Mouse (Mus musculus) embryonic facial prominence, embryonic 15.5 days (tissue): ENCODE results near the gene Zscan26. TPM values are rescaled to one million over a fixed set of nuclear protein-coding genes. Genes with fewer than 3 reads are reported as not detected.
"Not testable (repeated sequence)": the region's sequence is repeated elsewhere in the genome, so short reads cannot be mapped to it uniquely, and the experiment has no call there.

ENCODE experiments used
- ATAC-seq: fragments of 200-750 bp; cut with Nextera tagmentation; 2 replicates; pipeline ENCODE4 v1.8.0; 2017; ENCODE audit warnings: low read depth, moderate TSS enrichment; ENCODE audit not compliant: insufficient number of reproducible peaks, low FRiP score, low TSS enrichment
- H3K27ac ChIP-seq: fragments of 300-500 bp; sonication (generic); replicated peaks from 2 replicates; pipeline ENCODE4 v1.5.1; 2015; ENCODE audit warnings: mild to moderate bottlenecking, inconsistent platforms
- H3K27me3 ChIP-seq: fragments of 300-500 bp; sonication (generic); 2 replicates; pipeline ENCODE4 v1.6.1; 2015; ENCODE audit warnings: inconsistent platforms
- H3K36me3 ChIP-seq: fragments of 300-500 bp; sonication (generic); 2 replicates; pipeline ENCODE4 v1.6.1; 2015; ENCODE audit warnings: mild to moderate bottlenecking, inconsistent platforms
- H3K4me1 ChIP-seq: fragments of 300-500 bp; sonication (generic); 2 replicates; pipeline ENCODE4 v1.6.1; 2015; ENCODE audit warnings: inconsistent platforms
- H3K4me2 ChIP-seq: fragments of 300-500 bp; sonication (generic); replicated peaks from 2 replicates; pipeline ENCODE4 v1.6.1; 2015; ENCODE audit warnings: mild to moderate bottlenecking, inconsistent platforms
- H3K4me3 ChIP-seq: fragments of 300-500 bp; sonication (generic); replicated peaks from 2 replicates; pipeline ENCODE4 v1.5.1; 2015; ENCODE audit warnings: mild to moderate bottlenecking, inconsistent platforms
- H3K9ac ChIP-seq: fragments of 300-500 bp; sonication (generic); 2 replicates; pipeline ENCODE4 v1.6.1; 2015; ENCODE audit warnings: inconsistent platforms
- H3K9me3 ChIP-seq: fragments of 300-500 bp; sonication (generic); replicated peaks from 2 replicates; pipeline ENCODE4 v1.6.1; 2016; ENCODE audit warnings: inconsistent platforms
- WGBS: fragments of 180-500 bp; shearing (Covaris S2); methylation state at CpG from one replicate; pipeline ENCODE4 v1.1.7; 2015; 5-methylcytosine and 5-hydroxymethylcytosine counted together
- polyA plus RNA-seq: library from polyadenylated mRNA; unstranded; fragments of >200 nt; fragmentation: Nextera tagmentation; extraction: Ambion mirVana; gene quantifications from 2 replicates; pipeline ENCODE4 v1.2.1, GENCODE M21; 2015

Gene Zscan26
- polyA plus RNA-seq, 1 experiment from 2014 or later: 33.6 TPM

- H3K9ac ChIP-seq: no peak overlapping the region
- H3K4me1 ChIP-seq: 0 out of 2 replicates have a peak, but pooled peaks cover 4% of the 10 kb centered on the region
- no peaks in the 10 kb centered on the region for H3K36me3 ChIP-seq
- no peak overlapping the region for H3K27ac ChIP-seq
- H3K9me3 ChIP-seq: no peaks in the 10 kb centered on the region
- H3K27me3 ChIP-seq: no peaks in the 10 kb centered on the region; the same call in 1 of the 2 replicates
- no peak overlapping the region for H3K4me3 ChIP-seq
- WGBS: 85% methylated on average over 10 of the region's 10 CpGs
- no peak overlapping the region for H3K4me2 ChIP-seq
- ATAC-seq: no peak
Measured at GRCm38 (mm10) chr13:21467336-21467735, 13.8 kb upstream of the Zscan26 start.

- H3K9me3 ChIP-seq, H3K4me2 ChIP-seq, H3K36me3 ChIP-seq, H3K9ac ChIP-seq, H3K27ac ChIP-seq, ATAC-seq, H3K4me1 ChIP-seq, H3K4me3 ChIP-seq, H3K27me3 ChIP-seq: not testable (repeated sequence)
- 43% methylated on average over 9 of the region's 9 CpGs for WGBS
Measured at GRCm38 (mm10) chr13:21462516-21462915, 9.0 kb upstream of the Zscan26 start.

- 5% methylated on average over 4 of the region's 4 CpGs for WGBS
- Histone ChIP-seq H3K9ac (no peak overlapping the region), H3K27ac (no peak overlapping the region)
Measured at GRCm38 (mm10) chr13:21456347-21456746, 2.8 kb upstream of the Zscan26 start.

GRCm38 (mm10) chr13:21454133-21454532 is 603 bp upstream of the Zscan26 start:
- no peak for ATAC-seq
- peak overlapping the region; percentile 58; the same call in 1 of the 2 replicates for H3K4me2 ChIP-seq
- WGBS: 91% methylated on average over 3 of the region's 3 CpGs
- H3K27ac ChIP-seq: no peak overlapping the region
- H3K4me1 ChIP-seq: peaks cover 12% of the 10 kb centered on the region; the same call in 1 of the 2 replicates
- H3K27me3 ChIP-seq: 0 out of 2 replicates have a peak, but pooled peaks cover 3% of the 10 kb centered on the region
- H3K4me3 ChIP-seq: no peak overlapping the region
- no peaks in the 10 kb centered on the region for H3K9me3 ChIP-seq
- H3K36me3 ChIP-seq: peaks cover 8% of the 10 kb centered on the region; the same call in 1 of the 2 replicates
- H3K9ac ChIP-seq: no peak overlapping the region

More at GRCm38 (mm10) chr13:21456347-21456746, 2.8 kb upstream of the Zscan26 start:
- Histone ChIP-seq H3K4me2 (no peak overlapping the region), H3K36me3 (0 out of 2 replicates have a peak, but pooled peaks cover 2% of the 10 kb centered on the region), H3K9me3 (no peaks in the 10 kb centered on the region), H3K4me3 (no peak overlapping the region), H3K27me3 (0 out of 2 replicates have a peak, but pooled peaks cover 3% of the 10 kb centered on the region), H3K4me1 (peaks cover 12% of the 10 kb centered on the region; the same call in 1 of the 2 replicates)
- ATAC-seq: no peak

- 0 out of 2 replicates have a peak, but pooled peaks cover 3% of the 10 kb centered on the region for H3K27me3 ChIP-seq
- H3K9ac ChIP-seq: peak overlapping the region; percentile 55
- no peaks in the 10 kb centered on the region for H3K9me3 ChIP-seq
- peaks cover 14% of the 10 kb centered on the region for H3K36me3 ChIP-seq
- peak overlapping the region; percentile 68 for H3K4me3 ChIP-seq
- peaks cover 12% of the 10 kb centered on the region; the same call in 1 of the 2 replicates for H3K4me1 ChIP-seq
- H3K27ac ChIP-seq: peak overlapping the region; percentile 83
- 2% methylated on average over 13 of the region's 13 CpGs for WGBS
- ATAC-seq: no peak
- H3K4me2 ChIP-seq: peak overlapping the region; percentile 58
Measured at GRCm38 (mm10) chr13:21453042-21453441, 488 bp downstream of the Zscan26 start.

- H3K4me2 ChIP-seq: no peak overlapping the region
- WGBS: 74% methylated on average over 16 of the region's 16 CpGs
- no peak overlapping the region for H3K9ac ChIP-seq
- peaks cover 12% of the 10 kb centered on the region; the same call in 1 of the 2 replicates for H3K4me1 ChIP-seq
- no peak overlapping the region for H3K4me3 ChIP-seq
- H3K9me3 ChIP-seq: no peaks in the 10 kb centered on the region
- H3K27me3 ChIP-seq: no peaks in the 10 kb centered on the region
- no peak for ATAC-seq
- no peak overlapping the region for H3K27ac ChIP-seq
- peaks cover 55% of the 10 kb centered on the region for H3K36me3 ChIP-seq
Measured at GRCm38 (mm10) chr13:21447856-21448614, 5.5 kb downstream of the Zscan26 start.

- H3K4me2 ChIP-seq: no peak overlapping the region
- H3K4me3 ChIP-seq: no peak overlapping the region
- 87% methylated on average over 9 of the region's 9 CpGs for WGBS
- H3K36me3 ChIP-seq: peaks cover 56% of the 10 kb centered on the region
- no peak overlapping the region for H3K27ac ChIP-seq
- H3K9ac ChIP-seq: no peak overlapping the region
- no peaks in the 10 kb centered on the region for H3K9me3 ChIP-seq
- H3K4me1 ChIP-seq: 0 out of 2 replicates have a peak, but pooled peaks cover under 1% of the 10 kb centered on the region
- ATAC-seq: no peak
- H3K27me3 ChIP-seq: no peaks in the 10 kb centered on the region
Measured at GRCm38 (mm10) chr13:21446796-21447195, 6.7 kb downstream of the Zscan26 start.

- Histone ChIP-seq H3K4me3 (peak overlapping the region; percentile 59), H3K27me3 (no peaks in the 10 kb centered on the region), H3K4me2 (peak overlapping the region; percentile 81), H3K36me3 (peaks cover 26% of the 10 kb centered on the region), H3K9me3 (no peaks in the 10 kb centered on the region), H3K4me1 (peaks cover 8% of the 10 kb centered on the region; the same call in 1 of the 2 replicates), H3K27ac (peak overlapping the region; percentile 82), H3K9ac (peak overlapping the region; percentile 48; the same call in 1 of the 2 replicates)
- 14% methylated on average over 10 of the region's 10 CpGs for WGBS
- ATAC-seq: no peak
Measured at GRCm38 (mm10) chr13:21441207-21441572, 12.3 kb downstream of the Zscan26 start.

- H3K4me1 ChIP-seq: peaks cover 8% of the 10 kb centered on the region; the same call in 1 of the 2 replicates
- H3K4me3 ChIP-seq: peak within 1 kb of the TSS; percentile 59
- peak within 1 kb of the TSS; percentile 48 for H3K9ac ChIP-seq
- peaks cover 25% of the 10 kb centered on the region for H3K36me3 ChIP-seq
- peak; percentile 80 for ATAC-seq
- under 1% methylated on average over 32 of the region's 32 CpGs for WGBS
- H3K27ac ChIP-seq: peak within 1 kb of the TSS; percentile 82
- H3K4me2 ChIP-seq: peak within 1 kb of the TSS; percentile 81
- H3K27me3 ChIP-seq: no peaks in the 10 kb centered on the region
- H3K9me3 ChIP-seq: no peaks in the 10 kb centered on the region
Measured at GRCm38 (mm10) chr13:21440503-21441206, 12.9 kb downstream of the Zscan26 start, which contains the start of gene Pgbd1. TSS of gene Pgbd1 (minus strand) at chr13:21441058.

- Histone ChIP-seq H3K27me3 (no peaks in the 10 kb centered on the region), H3K27ac (no peak overlapping the region), H3K4me1 (peaks cover 8% of the 10 kb centered on the region; the same call in 1 of the 2 replicates), H3K9me3 (no peaks in the 10 kb centered on the region), H3K9ac (no peak overlapping the region), H3K4me3 (no peak overlapping the region), H3K36me3 (no peaks in the 10 kb centered on the region), H3K4me2 (no peak overlapping the region)
- WGBS: 85% methylated on average over 4 of the region's 4 CpGs
- no peak for ATAC-seq
Measured at GRCm38 (mm10) chr13:21435476-21435875, 18.1 kb downstream of the Zscan26 start.

- ATAC-seq: no peak
- Histone ChIP-seq H3K27me3 (no peaks in the 10 kb centered on the region), H3K4me3 (no peak overlapping the region), H3K9me3 (no peaks in the 10 kb centered on the region), H3K4me1 (no peaks in the 10 kb centered on the region), H3K36me3 (no peaks in the 10 kb centered on the region), H3K27ac (no peak overlapping the region), H3K9ac (no peak overlapping the region), H3K4me2 (no peak overlapping the region)
- WGBS: 100% methylated on average over 1 of the region's 1 CpGs
Measured at GRCm38 (mm10) chr13:21427631-21428030, 25.9 kb downstream of the Zscan26 start.
